Mouse (Mus musculus) urinary bladder, postnatal 36 days (tissue): ENCODE data around the gene Gm20716.
A peak's percentile ranks its signal among the peaks of the same experiment; 100 is the strongest.

Source experiments
- DNase-seq, 2 experiments: peaks; one replicate each; pipeline ENCODE4 v3.0.0; 2022; ENCODE audit warnings: low spot score in 2 of 2, mixed read lengths in 1 of 2

Gene Gm20716

GRCm38 (mm10) chr2:168230026-168230728 is at the start of gene Gm20716, which contains the start of the genes Dpm1 and Mocs3:
TSS of gene Gm20716 (minus strand) at chr2:168230364.
TSS of gene Dpm1 (minus strand) at chr2:168230591.
TSS of gene Mocs3 (plus strand) at chr2:168230622.
- DNase-seq, result peak; percentile 81 to 86

DNA sequence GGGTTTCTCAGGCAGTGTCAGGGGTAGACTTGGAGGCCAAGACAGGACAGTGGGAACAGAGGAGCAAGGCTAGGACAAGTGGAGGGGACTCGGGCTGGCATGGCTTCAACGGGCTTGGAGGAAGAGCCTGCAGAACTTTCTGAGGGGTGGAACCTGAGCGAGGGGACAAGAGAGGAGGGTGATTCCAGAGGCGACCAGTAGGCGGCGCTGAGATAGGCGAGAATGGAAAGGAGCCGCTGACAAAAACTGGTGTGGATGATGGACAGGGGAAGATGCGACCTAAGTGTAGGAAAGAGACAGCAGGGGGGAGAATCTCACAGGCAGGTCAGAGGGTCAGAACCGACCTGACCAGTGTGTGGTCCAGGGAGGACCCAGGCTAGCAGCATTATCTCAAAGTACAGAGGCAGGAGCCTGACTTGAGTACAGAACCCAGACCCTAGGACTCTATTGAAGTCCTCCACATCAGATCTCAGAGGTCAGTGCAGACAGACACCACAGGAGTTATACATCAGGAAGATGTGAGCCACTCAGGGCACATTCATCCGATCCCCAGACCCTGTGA is 44.3 kb upstream of the Gm20716 start:
- DNase-seq, result peak; percentile 47 to 62

DNA sequence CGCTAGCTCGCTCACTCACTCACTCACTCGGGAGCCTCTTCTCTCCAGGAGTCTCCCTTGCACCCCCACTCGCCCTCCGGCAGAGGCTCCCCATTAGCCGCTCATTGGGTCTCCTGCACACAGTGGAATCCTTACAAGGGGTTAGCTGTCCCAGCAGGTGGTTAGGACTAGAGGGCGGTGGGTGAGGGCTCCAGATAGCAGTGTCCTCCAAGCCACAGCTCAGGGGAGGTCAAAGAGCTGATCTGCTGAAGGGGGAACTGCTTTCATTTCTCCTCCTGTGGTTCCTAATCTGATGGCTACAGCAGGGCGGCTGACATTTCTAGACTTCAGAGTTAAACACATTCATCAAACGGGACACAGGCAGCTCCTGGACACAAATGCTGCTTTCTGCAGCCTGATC is 43.2 kb upstream of the Gm20716 start:
- no peak for DNase-seq

- peak; percentile 42 for DNase-seq
Observed at GRCm38 (mm10) chr2:168268033-168268432, 37.9 kb upstream of the Gm20716 start.

DNA sequence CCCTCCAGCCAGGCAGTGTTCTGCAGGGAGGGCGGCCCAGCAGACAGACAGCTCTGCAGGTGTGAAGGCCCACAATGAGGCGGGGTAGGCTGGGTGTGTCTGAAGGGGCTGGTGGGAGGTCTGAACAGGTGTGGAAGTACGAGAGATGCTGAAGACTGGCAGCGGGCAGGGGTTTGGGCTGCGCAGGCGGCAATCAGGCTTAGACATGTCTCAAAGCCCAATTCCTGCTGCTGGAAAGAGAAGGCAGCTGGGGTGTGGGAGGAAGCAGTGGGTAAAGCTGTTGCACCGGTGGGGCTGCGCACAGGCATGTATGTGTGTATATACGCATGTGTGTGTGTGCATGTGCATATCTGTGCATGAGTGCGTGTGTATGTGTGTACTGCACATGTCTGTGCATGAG is 30.7 kb upstream of the Gm20716 start:
- no peak for DNase-seq

DNA sequence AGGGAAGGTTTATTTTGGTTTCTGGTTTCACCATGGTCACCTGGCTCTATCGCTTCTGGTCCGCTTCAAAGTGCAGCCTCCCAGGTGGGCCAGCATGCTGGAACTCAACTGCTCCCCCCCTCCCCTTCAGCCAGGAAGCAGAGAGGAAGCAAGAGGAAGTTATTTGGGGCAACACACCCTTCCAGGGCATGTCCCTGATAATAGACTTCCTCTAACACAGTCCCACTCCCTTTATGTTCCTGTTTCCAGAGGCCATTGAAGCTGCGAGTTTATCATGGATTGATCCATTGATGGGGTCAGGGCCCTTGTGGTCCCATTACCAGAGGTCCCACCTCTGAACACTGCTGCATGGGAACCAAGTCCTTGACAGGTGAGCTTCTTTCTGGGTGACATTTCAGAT is 30.0 kb upstream of the Gm20716 start:
- DNase-seq, result no peak

GRCm38 (mm10) chr2:168259046-168259445 is 28.9 kb upstream of the Gm20716 start:
- DNase-seq, result no peak

DNA sequence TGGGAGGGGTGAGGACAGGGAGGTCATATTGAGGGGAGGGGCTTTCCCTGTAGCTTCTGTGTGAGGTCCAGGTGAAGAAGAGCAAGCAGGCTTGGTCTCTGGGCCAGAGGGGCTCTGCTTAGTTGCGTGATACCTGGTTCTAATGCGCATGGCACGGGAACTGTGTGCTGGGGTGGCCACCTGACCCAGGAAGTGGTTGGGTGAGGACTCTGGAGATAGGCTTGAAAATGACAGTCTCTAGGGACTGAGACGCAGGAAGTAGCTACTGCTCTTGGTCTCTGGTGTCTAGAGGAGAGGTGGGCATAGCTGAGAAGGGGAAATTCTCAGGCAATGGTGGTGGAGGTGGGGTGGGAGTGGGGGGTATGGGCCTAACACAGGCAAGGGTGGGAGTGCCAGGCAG is 27.0 kb upstream of the Gm20716 start:
- DNase-seq, result no peak

DNA sequence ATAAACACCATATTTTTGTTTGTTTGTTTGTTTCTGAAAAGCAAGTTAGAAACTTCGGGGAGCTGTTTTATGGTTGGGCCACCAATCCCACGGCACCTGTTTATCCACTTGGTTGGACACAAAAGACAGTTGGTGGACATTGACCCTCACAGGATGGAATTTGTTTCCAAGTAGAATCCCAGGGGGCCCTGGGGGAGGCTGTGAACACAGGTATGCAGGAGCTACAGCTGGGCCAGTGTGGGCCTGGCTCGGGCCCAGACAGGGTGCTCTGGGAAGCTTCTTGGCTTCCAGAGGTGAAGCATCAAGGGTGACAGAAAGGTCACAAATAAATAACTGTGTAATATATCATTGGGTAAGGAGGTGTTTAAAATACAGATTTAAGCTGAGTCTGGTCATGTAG is 26.3 kb upstream of the Gm20716 start:
- no peak for DNase-seq

DNA sequence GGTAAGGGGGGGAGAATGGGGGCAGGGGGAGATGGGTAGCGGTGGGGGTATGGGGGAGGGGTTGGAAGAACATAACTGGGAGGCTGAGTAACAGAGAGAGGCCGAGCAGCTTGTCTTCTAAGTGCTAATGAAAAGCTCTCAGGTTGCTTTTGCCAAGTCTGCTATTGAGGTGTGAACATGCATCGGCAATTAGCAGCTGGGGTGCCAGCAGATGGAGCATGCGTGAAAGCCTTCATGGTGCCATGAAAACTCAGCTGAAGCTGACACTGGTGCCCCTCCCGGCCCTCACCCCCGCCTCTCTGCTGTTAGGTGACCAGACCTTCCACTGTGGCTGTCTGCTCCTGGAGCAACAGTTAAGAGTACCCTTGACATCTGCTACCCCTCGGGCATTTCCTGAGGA is 23.7 kb upstream of the Gm20716 start:
- no peak for DNase-seq

DNA sequence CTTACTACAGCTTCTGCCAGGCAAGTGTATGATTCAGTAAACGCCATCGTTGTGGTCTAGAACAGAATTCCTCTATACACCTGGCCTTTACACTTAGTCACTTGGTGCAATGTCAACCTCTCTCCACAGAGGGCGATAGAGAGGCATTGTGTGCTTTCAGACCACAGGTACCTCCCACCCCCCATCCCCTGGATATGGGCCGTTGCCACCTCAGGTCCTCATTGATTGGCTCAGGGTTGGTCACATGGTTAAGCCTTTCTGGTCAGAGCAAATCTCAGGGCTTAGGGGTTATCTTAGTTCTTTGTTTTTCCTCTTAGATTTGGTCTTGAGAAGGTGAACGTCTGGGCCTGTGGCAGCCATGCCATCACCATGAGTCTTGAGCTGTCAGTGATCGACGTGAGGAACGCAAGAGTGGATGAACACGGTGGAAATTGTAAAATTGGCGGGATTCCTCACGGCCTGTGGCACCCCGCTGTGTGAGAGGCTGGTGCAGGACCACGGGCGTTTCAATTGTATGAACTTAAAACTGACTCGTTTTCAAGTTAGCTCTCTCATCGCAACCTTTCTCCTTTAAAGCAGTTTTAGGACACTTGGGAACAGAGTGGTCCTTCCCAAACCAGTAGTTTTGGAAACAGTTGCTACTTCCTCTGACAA is 22.6 kb upstream of the Gm20716 start:
- DNase-seq, result no peak

GRCm38 (mm10) chr2:168250270-168250669 is 20.1 kb upstream of the Gm20716 start:
- DNase-seq, result peak; percentile 73 to 77

DNA sequence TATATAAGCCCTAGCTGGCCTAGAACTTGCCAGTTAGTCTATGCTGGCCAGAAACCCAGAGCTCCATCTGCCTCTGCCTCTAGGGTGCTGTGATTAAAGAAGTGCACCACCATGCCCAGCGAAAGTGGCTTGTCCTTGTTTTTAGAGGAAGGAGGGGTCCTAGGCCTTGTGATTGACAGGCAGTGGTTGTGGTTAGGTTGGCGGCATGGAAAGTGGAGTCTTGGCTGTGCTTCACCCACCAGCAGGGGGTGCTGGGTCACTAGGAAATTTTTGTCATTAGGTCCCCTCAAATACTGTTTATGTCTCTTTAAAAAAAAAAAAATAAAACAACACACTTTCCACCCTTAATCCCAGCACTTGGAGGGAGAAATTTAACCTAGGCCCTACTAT is 18.7 kb upstream of the Gm20716 start:
- no peak for DNase-seq

DNA sequence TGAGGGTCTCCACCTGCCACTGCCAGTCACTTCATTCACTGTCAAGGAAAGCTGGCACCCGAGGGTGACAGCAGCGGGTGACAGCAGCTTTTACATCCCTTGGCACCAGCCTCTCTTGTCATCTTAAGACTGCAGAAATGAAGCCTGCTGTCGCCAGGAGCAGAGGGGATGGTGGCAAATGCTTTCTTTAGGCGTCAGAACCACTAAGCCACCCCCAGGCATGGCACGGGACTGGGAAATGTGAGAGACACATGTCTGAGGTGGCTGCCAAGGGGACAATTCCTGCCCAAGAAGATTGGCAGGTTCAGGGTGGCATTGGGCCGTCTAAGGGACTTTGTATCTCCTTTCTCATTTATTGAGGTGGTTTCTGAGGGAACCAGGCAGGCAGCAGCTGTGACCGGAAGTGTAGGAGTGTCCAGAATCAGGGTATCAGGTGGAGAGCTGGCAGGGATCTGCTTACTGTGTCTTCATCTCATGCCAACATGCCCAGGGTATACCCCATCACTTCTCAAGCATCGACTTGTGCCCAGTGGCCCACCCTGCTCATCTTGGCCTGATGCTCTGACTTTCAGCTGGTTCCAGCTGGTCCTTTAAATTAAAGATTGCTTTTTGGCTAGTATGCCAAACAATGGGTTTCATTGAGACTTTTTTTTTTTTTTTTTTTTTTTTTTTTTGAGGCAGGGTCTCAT is 18.1 kb upstream of the Gm20716 start:
- DNase-seq, result no peak

DNA sequence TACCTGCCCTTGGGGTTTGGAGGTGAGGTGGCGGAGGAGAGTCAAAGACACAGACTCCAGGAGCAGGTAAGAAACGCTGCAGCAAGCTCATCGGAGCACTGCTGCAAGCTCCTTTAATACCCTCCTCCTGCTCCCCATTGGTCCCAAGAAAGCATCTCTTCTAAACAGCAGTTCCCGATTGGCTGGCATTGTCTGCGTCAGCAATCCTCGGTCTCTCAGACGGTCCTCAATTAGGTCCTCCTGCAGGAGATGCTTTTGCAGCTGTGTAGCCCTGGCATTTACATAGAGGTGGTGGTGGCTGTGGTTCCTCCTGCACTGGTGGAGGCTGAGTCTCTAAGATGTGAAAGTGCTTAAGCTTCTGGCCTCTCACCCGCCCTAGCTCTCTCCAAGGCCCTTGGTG is 15.4 kb upstream of the Gm20716 start:
- DNase-seq, result no peak

DNA sequence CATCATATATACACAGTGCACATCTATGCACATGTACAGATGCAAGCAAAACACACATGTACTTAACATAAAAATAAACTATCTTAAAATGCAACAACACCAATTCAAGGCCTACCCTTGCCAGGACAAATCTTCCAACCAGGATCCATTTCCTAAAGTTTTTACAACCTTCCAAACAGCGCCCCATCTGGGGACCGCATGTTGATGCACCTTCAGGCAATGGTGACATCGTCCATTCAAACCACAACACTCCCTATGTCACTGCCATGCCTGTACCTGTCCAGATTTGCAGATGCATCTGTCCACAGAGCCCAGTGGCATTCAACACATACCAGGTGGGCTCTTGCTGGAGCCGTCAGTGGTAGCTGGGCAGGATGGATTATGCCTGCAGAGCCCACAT is 13.1 kb upstream of the Gm20716 start:
- no peak for DNase-seq

DNA sequence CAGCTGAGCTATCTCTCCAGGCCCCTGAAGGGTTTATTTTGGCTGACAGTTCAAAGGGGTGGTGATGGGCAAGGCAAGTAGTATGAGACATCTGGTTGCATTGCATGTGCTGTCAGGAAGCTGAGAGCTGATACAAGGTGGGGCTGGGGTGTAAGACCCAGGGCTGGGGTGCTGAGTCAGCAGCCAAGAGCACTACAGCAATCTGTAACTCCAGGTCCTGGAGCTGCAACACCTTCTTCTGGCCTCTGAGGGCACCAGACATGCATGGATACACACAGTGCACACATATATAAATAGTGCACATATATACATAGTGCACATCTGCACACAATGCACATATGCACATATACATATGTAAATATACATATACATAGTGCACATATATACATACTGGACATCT is 12.7 kb upstream of the Gm20716 start:
- DNase-seq, result no peak

- no peak for DNase-seq
Observed at GRCm38 (mm10) chr2:168238335-168238734, 8.2 kb upstream of the Gm20716 start.

- DNase-seq, result no peak
Observed at GRCm38 (mm10) chr2:168233286-168233685, 3.1 kb upstream of the Gm20716 start.

- no peak for DNase-seq
Observed at GRCm38 (mm10) chr2:168231471-168231829, 1.3 kb upstream of the Gm20716 start.

- peak in 1 of 2 experiments; percentile 13 for DNase-seq
Observed at GRCm38 (mm10) chr2:168230773-168231470, 758 bp upstream of the Gm20716 start.
